Mouse (Mus musculus): Measurements from ENCODE around the gene Mrpl9.
A peak's percentile ranks its signal among the peaks of the same experiment; 100 is the strongest.

- TF ChIP-seq CTCF (IDR thresholded peaks at IDR 0.05; ENCODE audit: low read depth) (no peak), EP300 (IDR thresholded peaks at IDR 0.05; ENCODE audit: low read depth) (peak; percentile 57)
Measured at GRCm38 (mm10) chr3:94477981-94478422, 34.9 kb downstream of the Mrpl9 start, which contains the start of gene Celf3.

Measured in liver, embryonic 14.5 days (tissue).